Mouse (Mus musculus) thymus, adult 2 months (tissue): ENCODE results near the gene Was.

Experiments used
- CTCF ChIP-seq: fragments of 200-500 bp; IDR thresholded peaks from 2 replicates; pipeline ENCODE4 v1.5.1; 2012; ENCODE audit warnings: mild to moderate bottlenecking, control low read depth, low read length, moderate library complexity, borderline replicate concordance; ENCODE audit not compliant: control insufficient read depth, poor library complexity, insufficient read depth; ENCODE audit errors: extremely low read depth
- POLR2A ChIP-seq: fragments of 200-500 bp; IDR thresholded peaks from 2 replicates; pipeline ENCODE4 v1.6.1; 2012; ENCODE audit warnings: mild to moderate bottlenecking, low read length, control low read depth, moderate library complexity; ENCODE audit not compliant: control insufficient read depth, poor library complexity, insufficient read depth; ENCODE audit errors: extremely low read depth

GRCm38 (mm10) chrX:8033009-8033408 lies 57.3 kb downstream of the Was start:
- TF ChIP-seq POLR2A (no peak), CTCF (no peak)
